Mouse (Mus musculus) urinary bladder, postnatal 10 days (tissue): ENCODE results near the gene Olfr923.
"Not testable (repeated sequence)": the region's sequence is repeated elsewhere in the genome, so short reads cannot be mapped to it uniquely, and the experiment has no call there.

Experiments used
- DNase-seq: peaks from one replicate; pipeline ENCODE4 v3.0.0; 2022; ENCODE audit warnings: low spot score

The Olfr923 gene

DNA sequence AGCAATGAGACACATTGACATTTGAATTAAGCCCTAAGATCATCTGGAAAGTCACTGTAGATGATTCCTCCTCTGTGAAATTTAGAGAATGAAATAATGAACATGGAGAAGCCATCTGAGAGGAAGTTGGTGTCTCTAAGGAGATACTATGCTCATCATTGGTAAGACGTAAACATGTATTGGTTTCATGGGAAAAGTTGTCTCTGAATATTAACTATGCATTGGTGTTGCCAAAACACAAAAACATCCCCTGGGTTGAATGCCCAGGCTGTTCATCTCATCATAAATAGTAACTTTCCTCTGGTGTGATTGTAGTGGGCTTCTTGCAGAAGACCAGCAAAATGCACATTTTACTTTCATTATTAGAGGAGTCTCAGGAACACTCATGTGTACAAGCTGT, at the start of gene Olfr923:
Gene Olfr923 (plus strand): TSS at position 301 of the 400 bp plus-strand sequence.
- no peak for DNase-seq

DNA sequence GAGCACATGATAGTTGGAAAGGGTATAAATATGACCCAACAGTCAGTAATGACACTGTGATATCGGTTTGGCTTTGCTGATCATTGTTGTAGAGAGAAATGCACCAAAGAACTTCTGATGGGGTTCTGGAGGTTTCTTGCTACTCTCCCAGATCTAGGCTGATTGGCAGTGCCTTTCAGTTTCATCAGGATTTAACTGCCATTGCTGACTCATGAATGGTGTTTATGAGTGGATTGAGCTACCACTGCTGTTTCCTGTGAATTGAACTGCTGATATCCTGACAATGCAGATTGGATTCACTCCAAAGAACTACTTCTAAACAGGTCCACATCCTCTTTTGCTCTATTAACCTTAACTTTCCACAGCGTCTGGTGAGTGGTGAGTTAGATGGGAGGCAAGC, 33.7 kb upstream of the Olfr923 start:
- DNase-seq: no peak

DNA sequence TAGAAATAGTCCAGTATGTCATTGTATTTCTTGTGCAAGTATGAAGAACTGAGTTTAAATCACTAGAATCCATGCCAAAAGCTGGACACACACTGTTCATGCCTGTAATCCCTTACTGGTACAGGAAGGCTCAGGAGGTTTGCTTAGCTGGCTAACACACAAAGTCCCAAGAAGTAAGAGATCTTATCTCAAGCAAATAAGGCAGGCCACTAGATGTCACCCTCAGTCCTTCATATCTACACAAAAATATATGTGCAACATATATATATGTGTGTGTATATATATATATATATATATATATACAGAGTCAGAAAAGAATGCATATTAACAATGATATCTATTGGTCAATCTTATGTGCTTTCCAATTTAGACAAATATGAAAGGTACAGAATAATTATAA, 20.6 kb upstream of the Olfr923 start:
- DNase-seq: no peak

DNA sequence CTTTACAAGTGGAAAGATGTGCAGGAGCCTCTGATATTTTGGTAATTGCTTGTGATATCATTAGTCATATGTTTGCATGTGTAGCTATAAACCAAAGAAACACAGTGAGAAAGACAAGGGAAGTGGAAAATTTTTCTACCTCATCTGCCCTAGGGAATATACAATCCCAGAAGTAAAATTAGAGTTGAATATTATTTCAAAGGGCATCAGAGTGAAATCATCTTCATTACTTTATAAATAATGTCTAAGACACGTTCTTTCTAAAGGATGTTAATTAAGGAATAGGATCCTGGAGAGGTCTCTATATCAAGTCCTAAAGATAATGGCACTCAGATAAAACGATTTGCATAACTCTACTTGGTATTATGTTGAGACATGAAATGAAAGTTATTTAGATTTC, 12.0 kb upstream of the Olfr923 start, which contains the start of gene Olfr922:
Gene Olfr922 (plus strand): TSS at position 301 of the 400 bp plus-strand sequence.
- no peak for DNase-seq

DNA sequence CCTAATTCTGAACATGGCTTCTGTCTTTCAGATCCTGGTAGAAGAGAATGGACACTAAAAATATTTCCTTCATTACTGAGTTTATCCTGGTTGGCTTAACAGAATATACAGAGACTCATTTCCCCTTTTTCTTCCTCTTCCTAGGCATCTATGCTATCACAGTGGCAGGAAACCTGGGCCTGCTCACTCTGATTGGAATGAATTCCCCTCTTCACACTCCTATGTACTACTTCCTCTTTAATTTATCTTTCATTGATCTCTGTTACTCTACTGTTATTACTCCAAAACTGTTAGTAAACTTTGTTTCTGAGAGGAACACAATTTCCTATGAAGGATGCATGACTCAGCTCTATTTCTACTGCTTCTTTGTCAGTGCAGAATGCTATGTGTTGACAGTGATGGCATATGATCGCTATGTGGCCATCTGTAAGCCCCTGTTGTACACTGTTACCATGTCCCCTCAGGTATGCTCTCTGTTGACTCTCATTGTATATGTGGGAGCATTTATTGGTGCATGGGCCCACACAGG, 10.8 kb upstream of the Olfr923 start:
- no peak for DNase-seq

DNA sequence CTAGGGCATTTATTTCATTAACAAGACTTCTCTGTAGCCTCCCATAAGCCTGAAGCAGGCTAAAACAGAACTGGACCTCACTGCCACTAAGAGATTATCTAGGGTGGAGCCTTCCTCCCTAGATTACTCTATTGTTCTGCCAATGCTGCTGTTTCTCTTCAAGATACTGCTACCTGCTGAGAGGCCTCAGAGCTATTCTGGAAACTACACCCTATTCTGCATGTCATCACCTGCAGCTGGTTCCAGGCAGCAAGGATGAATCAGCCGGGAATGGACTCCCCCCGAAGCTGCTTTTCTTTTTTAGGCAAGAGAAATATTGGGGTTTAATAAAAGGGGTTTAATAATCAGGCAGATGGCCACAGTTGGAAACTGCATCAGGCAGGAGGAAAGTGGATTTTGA, 6.7 kb downstream of the Olfr923 start:
- DNase-seq: no peak

DNA sequence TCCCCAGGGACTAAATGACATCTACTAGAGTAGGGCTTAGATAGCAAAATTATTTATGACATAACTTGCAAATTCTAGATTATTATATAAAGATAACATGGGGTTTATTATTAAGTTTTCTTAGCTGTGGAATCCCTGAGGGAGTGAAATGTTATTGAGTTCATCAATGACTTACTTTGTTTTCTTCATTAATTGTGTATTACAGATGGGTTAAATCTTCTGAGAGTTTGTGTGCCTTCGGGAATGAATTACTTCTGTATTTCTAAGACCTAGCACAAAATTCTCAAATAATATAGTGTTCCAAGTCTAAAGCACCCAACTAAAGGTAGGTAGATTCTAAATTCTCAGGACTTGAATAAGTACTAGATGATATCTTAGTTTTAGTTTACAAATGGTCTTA, 17.8 kb downstream of the Olfr923 start, which contains the start of gene Olfr924:
Gene Olfr924 (plus strand): TSS at position 301 of the 400 bp plus-strand sequence.
- no peak for DNase-seq

DNA sequence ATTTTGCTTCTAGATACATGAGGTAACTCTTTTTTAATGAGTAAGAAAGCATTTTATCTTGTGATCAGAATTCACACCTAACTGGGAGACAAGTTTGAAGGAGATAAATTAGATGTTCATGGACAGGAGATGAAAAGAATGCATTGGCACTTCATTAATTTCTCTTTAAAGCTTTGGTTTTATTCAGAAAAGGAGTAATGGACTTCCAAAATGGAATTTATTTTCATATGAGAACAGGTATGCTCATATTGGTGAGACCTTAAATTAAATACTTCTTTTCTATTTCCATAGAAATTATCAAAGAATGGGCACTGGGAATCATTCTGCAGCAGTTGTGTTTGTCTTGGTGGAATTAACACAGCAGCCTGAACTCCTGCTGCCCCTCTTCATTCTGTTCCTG, 28.4 kb downstream of the Olfr923 start, which contains the start of gene Olfr26:
Gene Olfr26 (plus strand): TSS at position 301 of the 400 bp plus-strand sequence.
- no peak for DNase-seq

DNA sequence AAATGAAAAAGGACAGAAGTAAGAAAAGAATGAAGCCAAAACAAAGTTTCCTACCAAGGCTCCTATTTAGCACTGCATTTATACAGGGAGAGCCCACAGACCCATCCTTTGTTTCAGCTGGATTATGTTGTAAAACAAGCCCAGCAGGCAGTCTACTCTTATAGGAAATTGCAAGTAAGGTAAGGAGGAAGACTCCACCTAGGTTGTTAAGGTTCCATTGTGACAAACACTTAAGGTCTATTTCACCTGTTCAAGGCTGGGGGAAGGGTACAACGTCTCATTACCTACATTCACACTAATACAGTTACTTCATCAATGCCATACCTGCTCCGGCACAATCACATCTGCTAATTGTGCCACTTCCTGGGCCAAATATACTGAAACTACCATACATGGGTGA, 48.5 kb downstream of the Olfr923 start:
- not testable (repeated sequence) for DNase-seq

DNA sequence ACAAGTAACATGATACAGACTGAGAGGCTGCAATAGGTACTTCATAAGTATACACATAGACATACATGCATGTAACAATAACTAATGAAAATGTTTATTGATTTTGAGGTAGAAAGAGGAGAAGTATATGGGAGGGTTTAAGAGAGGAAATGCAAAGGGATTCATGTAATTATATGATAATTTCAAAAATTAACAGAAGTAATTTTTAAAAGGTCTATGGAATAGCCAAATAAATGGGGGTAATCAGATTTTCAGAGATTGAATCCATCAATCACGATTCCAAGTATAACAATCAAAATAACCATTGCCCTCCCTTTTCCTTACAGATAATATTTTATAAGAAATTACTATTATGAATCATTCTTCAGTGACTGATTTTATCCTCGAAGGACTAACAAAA, 50.5 kb downstream of the Olfr923 start, which contains the start of gene Olfr926:
Gene Olfr926 (plus strand): TSS at position 301 of the 400 bp plus-strand sequence.
- DNase-seq: no peak
